Mouse (Mus musculus) forebrain, embryonic 11.5 days (tissue): ENCODE data around the gene Armc9. TPM values are rescaled to one million over a fixed set of nuclear protein-coding genes. Genes with fewer than 3 reads are reported as not detected.

Experiments used
- ATAC-seq: fragments of 200-750 bp; cut with Nextera tagmentation; replicated peaks from 2 replicates; pipeline ENCODE4 v1.8.0; 2017; ENCODE audit warnings: moderate TSS enrichment; ENCODE audit not compliant: low FRiP score
- DNase-seq: peaks from one replicate; pipeline ENCODE4 v3.0.0-alpha.2; 2017; ENCODE audit warnings: low spot score
- H3K27ac ChIP-seq: fragments of 300-500 bp; sonication (generic); 2 replicates; pipeline ENCODE4 v1.5.1; 2014; ENCODE audit warnings: low read depth, low read length
- H3K27me3 ChIP-seq: fragments of 300-500 bp; sonication (generic); 2 replicates; pipeline ENCODE4 v1.6.1; 2014; ENCODE audit warnings: mild to moderate bottlenecking, low read length, mixed read lengths; ENCODE audit not compliant: control insufficient read depth, insufficient read depth
- H3K36me3 ChIP-seq: fragments of 300-500 bp; sonication (generic); 2 replicates; pipeline ENCODE4 v1.6.1; 2014; ENCODE audit warnings: mild to moderate bottlenecking, low read length, moderate library complexity, mixed read lengths; ENCODE audit not compliant: control insufficient read depth, insufficient read depth
- H3K4me1 ChIP-seq: fragments of 300-500 bp; sonication (generic); replicated peaks from 2 replicates; pipeline ENCODE4 v1.6.1; 2014; ENCODE audit warnings: low read length, mixed read lengths; ENCODE audit not compliant: control insufficient read depth, insufficient read depth
- H3K4me2 ChIP-seq: fragments of 300-500 bp; sonication (generic); 2 replicates; pipeline ENCODE4 v1.6.1; 2014; ENCODE audit warnings: low read depth, mild to moderate bottlenecking, low read length, moderate library complexity, mixed read lengths; ENCODE audit not compliant: severe bottlenecking
- H3K4me3 ChIP-seq: fragments of 300-500 bp; sonication (generic); 2 replicates; pipeline ENCODE4 v1.5.1; 2014; ENCODE audit warnings: low read depth, low read length
- H3K9ac ChIP-seq: fragments of 300-500 bp; sonication (generic); 2 replicates; pipeline ENCODE4 v1.6.1; 2014; ENCODE audit warnings: low read length
- H3K9me3 ChIP-seq: fragments of 300-500 bp; sonication (generic); 2 replicates; pipeline ENCODE4 v1.6.1; 2016; ENCODE audit warnings: low read length, mixed read lengths; ENCODE audit not compliant: control insufficient read depth
- WGBS: fragments of 180-500 bp; shearing (Covaris S2); extraction: QIAGEN DNeasy Blood & Tissue Kit; methylation state at CpG from one replicate; pipeline ENCODE4 v1.1.7; 2014; 5-methylcytosine and 5-hydroxymethylcytosine counted together
- polyA plus RNA-seq: library from polyadenylated mRNA; unstranded; fragments of >200 nt; fragmentation: Nextera tagmentation; extraction: Ambion mirVana; gene quantifications from 2 replicates; pipeline ENCODE4 v1.2.1, GENCODE M21; 2014

Armc9 gene
- polyA plus RNA-seq, 1 experiment from 2014 or later: 41.9 TPM

- Histone ChIP-seq H3K9ac (no peak overlapping the region), H3K27ac (no peak overlapping the region), H3K36me3 (no peaks in the 10 kb centered on the region), H3K4me3 (no peak overlapping the region), H3K27me3 (no peaks in the 10 kb centered on the region), H3K4me1 (no peaks in the 10 kb centered on the region), H3K9me3 (no peaks in the 10 kb centered on the region), H3K4me2 (no peak overlapping the region)
- no peak for DNase-seq
- WGBS: 69% methylated on average over 7 of the region's 7 CpGs
- ATAC-seq: no peak
These were observed 109.2 kb downstream of the Armc9 start for GRCm38 (mm10) chr1:86263564-86264339.

DNA sequence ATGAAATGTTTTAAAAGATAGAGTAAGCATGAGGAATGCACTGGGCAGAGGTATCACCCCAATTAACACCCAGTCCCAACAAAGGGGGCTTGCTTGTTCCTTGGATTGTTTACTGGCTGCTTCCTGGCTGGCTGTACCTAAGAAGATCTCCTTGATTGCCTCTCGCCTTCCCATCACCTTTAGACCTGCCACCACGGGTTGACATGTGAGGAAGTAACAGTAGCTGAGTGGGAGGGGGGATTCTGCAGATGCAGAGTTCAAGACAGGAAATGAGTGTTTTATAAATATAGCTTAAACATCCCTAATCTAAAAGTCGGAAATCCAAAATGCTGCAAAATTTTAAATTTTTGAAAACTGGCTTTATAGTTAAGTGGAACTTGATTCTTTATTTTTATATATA, 110.5 kb downstream of the Armc9 start:
- 77% methylated on average over 3 of the region's 3 CpGs for WGBS
- Histone ChIP-seq H3K4me3 (no peak overlapping the region), H3K27me3 (no peaks in the 10 kb centered on the region), H3K4me2 (no peak overlapping the region), H3K4me1 (no peaks in the 10 kb centered on the region), H3K9ac (no peak overlapping the region), H3K27ac (no peak overlapping the region), H3K9me3 (no peaks in the 10 kb centered on the region), H3K36me3 (no peaks in the 10 kb centered on the region)
- ATAC-seq (no peak), DNase-seq (no peak)

DNA sequence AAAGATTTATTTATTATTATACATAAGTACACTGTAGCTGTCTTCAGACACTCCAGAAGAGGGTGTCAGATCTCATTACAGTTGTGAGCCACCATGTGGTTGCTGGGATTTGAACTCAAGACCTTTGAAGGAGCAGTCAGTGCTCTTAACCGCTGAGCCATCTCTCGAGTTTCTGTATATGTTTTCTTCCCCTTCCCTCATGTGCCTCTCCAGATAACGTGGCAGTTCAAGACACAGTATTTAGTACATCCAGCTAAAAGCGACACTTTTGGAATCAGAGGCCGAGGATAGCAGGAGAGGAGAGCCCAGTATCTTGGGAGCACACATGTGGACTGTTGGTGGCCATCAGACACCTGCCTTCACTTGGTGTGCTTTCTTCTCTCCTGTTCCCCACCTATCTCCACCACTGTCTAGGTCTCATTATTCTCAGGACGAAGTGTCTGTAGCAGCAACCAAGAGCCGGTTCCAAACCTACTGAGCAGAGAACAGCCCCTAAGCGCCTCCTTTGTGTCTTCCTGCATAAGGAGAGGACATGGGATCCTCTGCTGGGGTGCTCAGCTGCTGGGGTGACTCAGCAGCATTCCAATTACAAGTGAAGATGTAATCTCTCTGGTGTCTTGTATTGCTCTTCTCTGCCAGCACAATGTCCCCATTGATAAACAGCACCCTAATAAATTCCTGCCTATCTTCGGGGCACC, 114.1 kb downstream of the Armc9 start:
- WGBS: 89% methylated on average over 9 of the region's 9 CpGs
- no peaks in the 10 kb centered on the region for H3K4me1 ChIP-seq
- no peak overlapping the region for H3K4me2 ChIP-seq
- DNase-seq (no peak), ATAC-seq (no peak)
- no peaks in the 10 kb centered on the region for H3K27me3 ChIP-seq
- H3K9me3 ChIP-seq: no peaks in the 10 kb centered on the region
- H3K36me3 ChIP-seq: no peaks in the 10 kb centered on the region
- no peak overlapping the region for H3K27ac ChIP-seq
- H3K4me3 ChIP-seq: no peak overlapping the region
- no peak overlapping the region for H3K9ac ChIP-seq

- Histone ChIP-seq H3K27ac (no peak overlapping the region), H3K9me3 (no peaks in the 10 kb centered on the region), H3K4me2 (no peak overlapping the region), H3K4me1 (no peaks in the 10 kb centered on the region), H3K36me3 (no peaks in the 10 kb centered on the region), H3K4me3 (no peak overlapping the region), H3K9ac (no peak overlapping the region), H3K27me3 (no peaks in the 10 kb centered on the region)
- ATAC-seq (no peak), DNase-seq (no peak)
- 83% methylated on average over 4 of the region's 4 CpGs for WGBS
These were observed 114.6 kb downstream of the Armc9 start for GRCm38 (mm10) chr1:86269190-86269508.

DNA sequence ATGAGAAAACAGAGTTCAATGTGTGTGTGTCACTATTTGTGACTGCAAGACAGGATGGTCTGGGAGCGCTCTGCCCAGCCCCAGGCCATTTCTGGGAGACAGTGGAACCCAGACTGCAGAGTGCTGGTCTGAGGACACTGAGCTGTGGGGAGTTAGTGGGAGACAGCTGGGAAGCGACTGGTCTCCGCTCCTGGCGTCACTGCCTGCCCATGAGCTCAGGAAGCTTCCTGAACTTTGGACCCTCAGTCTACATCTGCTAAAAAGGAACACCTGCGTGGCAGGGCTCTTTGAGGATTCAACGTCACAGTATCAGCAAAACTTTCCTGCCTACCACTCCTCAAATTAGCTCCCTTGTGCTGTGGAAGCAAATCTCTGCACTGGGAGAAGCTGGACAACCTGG, 117.1 kb downstream of the Armc9 start:
- H3K4me2 ChIP-seq: no peak overlapping the region
- H3K27me3 ChIP-seq: no peaks in the 10 kb centered on the region
- no peaks in the 10 kb centered on the region for H3K4me1 ChIP-seq
- ATAC-seq: no peak
- no peak overlapping the region for H3K9ac ChIP-seq
- H3K36me3 ChIP-seq: no peaks in the 10 kb centered on the region
- no peak overlapping the region for H3K27ac ChIP-seq
- DNase-seq: no peak
- H3K9me3 ChIP-seq: no peaks in the 10 kb centered on the region
- WGBS: 84% methylated on average over 6 of the region's 6 CpGs
- H3K4me3 ChIP-seq: no peak overlapping the region

GRCm38 (mm10) chr1:86277055-86277454, 122.5 kb downstream of the Armc9 start:
- Histone ChIP-seq H3K27ac (no peak overlapping the region), H3K36me3 (no peaks in the 10 kb centered on the region), H3K9me3 (no peaks in the 10 kb centered on the region), H3K4me2 (no peak overlapping the region), H3K9ac (no peak overlapping the region), H3K4me1 (no peaks in the 10 kb centered on the region), H3K27me3 (no peaks in the 10 kb centered on the region), H3K4me3 (no peak overlapping the region)
- DNase-seq: no peak
- WGBS: 89% methylated on average over 5 of the region's 5 CpGs
- no peak for ATAC-seq

DNA sequence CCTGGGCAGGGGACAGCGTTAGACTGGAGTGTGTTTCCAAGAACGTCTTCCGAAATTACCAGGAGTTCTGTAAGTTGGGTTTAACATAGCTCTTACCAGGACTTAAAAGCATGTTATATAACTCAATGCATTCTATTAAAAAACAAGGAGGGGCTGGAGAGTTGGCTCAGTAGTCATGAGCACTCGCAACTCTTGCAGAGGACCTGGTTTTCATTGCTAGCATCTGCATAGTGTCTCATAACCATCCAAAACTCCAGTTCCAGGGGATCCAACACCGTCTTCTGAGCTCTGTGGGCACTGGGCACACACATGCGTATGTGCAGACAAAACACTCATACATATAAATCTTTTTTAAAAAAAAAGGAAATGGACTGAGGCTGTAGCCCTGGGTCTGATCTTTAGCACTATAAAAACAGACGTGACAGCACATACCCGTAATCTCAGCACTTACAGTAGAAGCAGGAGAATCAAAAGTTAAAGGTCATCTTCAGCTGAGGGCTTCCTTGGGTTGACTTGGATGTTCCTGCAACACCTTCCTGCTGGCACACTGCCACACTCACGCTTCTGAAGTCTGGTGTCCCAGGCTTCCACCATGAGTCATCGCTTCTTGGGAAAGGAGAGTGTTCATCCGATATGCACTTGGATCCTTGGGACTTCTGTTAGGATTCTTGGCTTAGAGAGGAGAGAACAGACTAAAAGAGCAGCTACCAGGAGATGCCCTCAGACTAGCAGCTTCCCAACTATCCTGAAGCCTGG, 127.4 kb downstream of the Armc9 start:
- DNase-seq (no peak), ATAC-seq (no peak)
- Histone ChIP-seq H3K9ac (no peak overlapping the region), H3K4me3 (no peak overlapping the region), H3K27ac (no peak overlapping the region), H3K9me3 (no peaks in the 10 kb centered on the region), H3K27me3 (no peaks in the 10 kb centered on the region), H3K36me3 (no peaks in the 10 kb centered on the region), H3K4me2 (no peak overlapping the region), H3K4me1 (no peaks in the 10 kb centered on the region)
- 93% methylated on average over 11 of the region's 11 CpGs for WGBS

DNA sequence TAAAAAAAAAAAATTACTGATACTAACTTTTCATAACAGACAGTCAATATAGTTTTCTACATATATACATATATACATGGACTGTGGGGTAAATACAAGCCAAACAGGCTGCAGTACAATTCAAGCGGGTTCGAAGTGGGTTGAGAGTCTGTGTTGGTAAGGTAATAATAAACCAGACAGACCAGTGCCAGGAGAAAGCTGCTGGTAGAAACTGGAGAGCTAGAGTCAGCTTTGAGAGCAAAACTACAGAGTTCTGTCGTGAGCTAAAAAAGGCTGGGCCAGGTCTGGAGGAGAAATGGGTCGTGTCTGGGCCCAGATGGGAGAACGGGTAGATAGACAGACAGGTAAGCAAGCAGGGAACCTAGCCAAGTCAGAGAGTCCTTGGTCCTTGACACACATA, 129.5 kb downstream of the Armc9 start:
- no peaks in the 10 kb centered on the region for H3K9me3 ChIP-seq
- no peak overlapping the region for H3K4me2 ChIP-seq
- no peaks in the 10 kb centered on the region for H3K4me1 ChIP-seq
- no peak overlapping the region for H3K4me3 ChIP-seq
- no peaks in the 10 kb centered on the region for H3K27me3 ChIP-seq
- no peaks in the 10 kb centered on the region for H3K36me3 ChIP-seq
- DNase-seq (no peak), ATAC-seq (no peak)
- no peak overlapping the region for H3K9ac ChIP-seq
- 87% methylated on average over 5 of the region's 5 CpGs for WGBS
- H3K27ac ChIP-seq: no peak overlapping the region
